Mouse (Mus musculus) 3134 (cell line): ENCODE data around the gene Olfml3.
A peak's percentile ranks its signal among the peaks of the same experiment; 100 is the strongest.

Experiments
- DNase-seq: peaks from one replicate; pipeline ENCODE4 v3.0.0-alpha.2; 2011; ENCODE audit warnings: low spot score; ENCODE audit not compliant: insufficient read length; ENCODE audit errors: extremely low read depth

Gene Olfml3

GRCm38 (mm10) chr3:103737778-103738571, at the start of gene Olfml3:
Gene Olfml3, minus strand, starts transcription at chr3:103738001.
- peak; percentile 79 for DNase-seq

GRCm38 (mm10) chr3:103787225-103787624, 49.4 kb upstream of the Olfml3 start:
- no peak for DNase-seq

DNA sequence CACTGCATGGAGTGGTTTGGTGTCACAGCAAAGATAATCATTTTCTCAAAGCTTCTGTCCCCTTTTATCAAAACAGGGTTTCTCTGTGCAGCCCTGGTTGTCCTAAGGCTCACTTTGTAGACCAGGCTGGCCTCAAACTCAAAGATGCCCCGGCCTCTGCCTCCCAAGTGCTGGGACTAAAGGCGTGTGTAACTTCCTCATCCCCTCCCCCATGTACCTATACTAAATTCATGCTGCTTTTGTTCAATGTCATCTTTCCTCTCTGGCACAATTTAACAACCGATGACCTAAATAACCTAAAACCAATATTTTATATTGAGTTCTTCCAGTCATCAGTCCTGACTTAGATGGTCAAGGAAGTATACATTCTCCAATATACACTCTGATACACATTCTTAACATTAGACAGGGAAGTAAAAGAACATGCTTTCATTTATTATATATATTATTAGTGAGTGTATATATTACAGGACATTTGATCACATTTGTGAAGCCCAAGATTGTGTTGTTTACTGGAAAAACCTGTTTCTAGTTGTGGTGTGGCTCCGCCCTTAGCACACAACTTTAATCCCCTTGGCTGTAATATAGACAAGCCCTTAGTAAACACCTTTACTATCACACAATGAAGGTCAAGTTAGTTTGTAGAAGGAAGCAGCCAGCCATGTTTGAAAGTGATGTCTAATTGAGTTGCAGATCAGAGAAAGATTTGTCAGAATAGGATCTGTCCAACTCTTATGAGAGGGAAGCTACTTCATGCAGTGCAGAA, 45.2 kb upstream of the Olfml3 start:
- no peak for DNase-seq

- no peak for DNase-seq
These were observed 43.0 kb upstream of the Olfml3 start for GRCm38 (mm10) chr3:103780777-103781176.

- DNase-seq: no peak
These were observed 42.5 kb upstream of the Olfml3 start for GRCm38 (mm10) chr3:103780271-103780670.

- no peak for DNase-seq
These were observed 41.4 kb upstream of the Olfml3 start for GRCm38 (mm10) chr3:103779183-103779582.

GRCm38 (mm10) chr3:103778660-103779059, 40.9 kb upstream of the Olfml3 start:
- DNase-seq: no peak

DNA sequence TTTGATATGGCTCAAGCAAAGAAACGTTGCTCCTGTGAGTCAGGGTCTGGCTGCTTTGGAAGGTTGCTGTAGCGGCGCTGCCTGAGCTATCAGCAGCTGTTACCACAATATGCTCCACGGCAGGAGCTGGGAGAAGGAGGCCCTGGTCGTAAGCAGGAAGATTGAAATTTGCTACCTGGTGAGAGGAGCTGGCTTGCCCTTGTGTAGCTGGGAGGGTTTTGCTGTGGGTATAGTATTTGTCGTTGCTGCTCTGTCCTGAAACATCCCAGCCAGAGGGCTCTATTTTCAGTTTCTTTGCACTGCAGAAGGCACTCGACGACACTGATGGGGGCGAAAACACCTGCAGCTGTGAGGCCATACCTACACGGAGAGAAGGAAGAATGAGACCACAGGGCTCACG, 40.1 kb upstream of the Olfml3 start:
- DNase-seq: no peak

DNA sequence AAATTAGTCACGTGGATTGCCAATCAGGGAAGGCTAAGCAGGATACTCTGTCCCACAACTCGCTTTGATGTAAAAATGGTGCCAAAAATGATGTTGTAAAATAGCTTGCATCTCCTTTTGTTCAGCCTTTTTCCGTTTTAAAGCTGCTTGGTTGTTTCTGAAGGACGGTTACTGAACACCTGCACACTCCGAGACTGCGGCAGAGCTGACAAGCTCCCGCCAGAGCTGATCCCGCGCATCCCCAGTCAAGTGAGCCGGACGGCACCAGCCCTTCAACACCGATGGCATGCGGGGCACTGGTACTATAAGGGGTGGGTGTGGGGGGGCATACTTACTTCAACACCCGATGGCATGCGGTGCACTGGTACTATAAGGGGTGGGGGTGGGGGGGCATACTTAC, 36.2 kb upstream of the Olfml3 start:
- DNase-seq: no peak

- DNase-seq: no peak
These were observed 35.7 kb upstream of the Olfml3 start for GRCm38 (mm10) chr3:103773508-103773907.

- no peak for DNase-seq
These were observed 35.0 kb upstream of the Olfml3 start for GRCm38 (mm10) chr3:103772846-103773245.

DNA sequence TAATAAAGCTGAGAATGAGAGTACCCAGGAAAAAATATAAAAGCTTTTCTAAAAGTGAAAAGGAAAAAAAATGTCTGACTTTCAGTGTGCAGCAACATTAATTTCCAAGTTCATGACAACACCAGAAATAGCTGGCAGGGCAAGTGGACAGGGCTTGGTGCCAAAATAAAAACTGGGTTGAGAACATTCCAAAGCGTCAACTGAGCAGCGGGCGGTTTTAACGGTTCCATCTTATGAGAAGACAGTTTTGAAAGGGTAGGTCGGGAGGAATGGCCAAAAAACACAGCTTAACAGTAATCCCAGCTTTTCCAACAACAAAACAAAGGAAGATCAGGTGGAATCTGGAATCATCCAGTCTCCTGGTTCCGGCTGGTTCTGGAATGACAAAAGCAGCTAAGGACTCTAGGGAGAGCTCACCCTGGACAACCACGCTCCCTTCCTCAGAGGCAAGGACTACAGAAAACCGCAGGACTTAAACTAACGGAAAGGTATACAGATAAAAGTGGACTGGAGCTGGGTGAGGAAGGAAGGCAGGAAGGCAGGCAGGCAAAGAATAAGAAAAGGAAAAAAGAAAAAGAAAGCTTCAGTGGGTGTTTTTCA, 33.8 kb upstream of the Olfml3 start:
- peak; percentile 58 for DNase-seq

GRCm38 (mm10) chr3:103766789-103767188, 29.0 kb upstream of the Olfml3 start:
- no peak for DNase-seq

- peak; percentile 60 for DNase-seq
These were observed 21.6 kb upstream of the Olfml3 start for GRCm38 (mm10) chr3:103759261-103759970.

DNA sequence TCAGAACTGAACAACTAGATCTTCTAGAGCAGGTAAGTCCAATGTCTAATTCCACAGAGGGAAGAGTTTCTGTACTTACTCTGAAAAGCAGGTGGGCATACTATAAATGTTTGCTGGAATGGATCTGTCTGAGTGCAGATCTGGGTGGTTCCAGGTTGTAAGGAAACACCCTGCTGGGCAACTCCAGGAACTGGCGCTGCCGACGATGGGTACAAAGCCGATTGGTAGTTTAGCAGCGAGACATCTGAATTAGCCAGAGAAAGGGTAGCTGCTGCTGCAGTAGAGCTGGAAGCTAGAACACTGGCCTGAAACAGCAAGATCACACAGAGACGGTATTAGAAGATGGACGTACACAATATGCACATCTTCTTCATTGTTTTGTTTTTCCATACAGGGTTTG, 20.7 kb upstream of the Olfml3 start:
- no peak for DNase-seq

DNA sequence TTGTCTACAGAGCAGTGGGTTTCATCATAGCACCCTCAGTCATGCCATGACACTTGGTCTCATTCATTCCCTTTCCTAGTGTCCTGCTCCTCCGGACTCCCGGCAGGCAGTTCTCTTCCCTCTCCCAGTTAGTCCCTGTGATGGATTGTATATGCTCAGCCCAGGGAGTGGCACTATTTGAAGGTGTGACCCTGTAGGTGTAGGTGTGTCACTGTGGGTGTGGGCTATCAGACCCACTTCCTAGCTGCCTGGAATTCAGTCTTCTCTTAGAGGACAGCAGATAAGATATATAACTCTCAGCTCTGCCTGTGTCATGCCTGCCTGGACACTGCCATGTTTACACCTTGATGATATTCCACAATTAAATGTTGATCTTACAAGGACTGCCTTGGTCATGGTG, 19.1 kb upstream of the Olfml3 start:
- DNase-seq: no peak

- DNase-seq: no peak
These were observed 17.6 kb upstream of the Olfml3 start for GRCm38 (mm10) chr3:103755351-103755750.

GRCm38 (mm10) chr3:103751558-103751957, 13.8 kb upstream of the Olfml3 start:
- no peak for DNase-seq

DNA sequence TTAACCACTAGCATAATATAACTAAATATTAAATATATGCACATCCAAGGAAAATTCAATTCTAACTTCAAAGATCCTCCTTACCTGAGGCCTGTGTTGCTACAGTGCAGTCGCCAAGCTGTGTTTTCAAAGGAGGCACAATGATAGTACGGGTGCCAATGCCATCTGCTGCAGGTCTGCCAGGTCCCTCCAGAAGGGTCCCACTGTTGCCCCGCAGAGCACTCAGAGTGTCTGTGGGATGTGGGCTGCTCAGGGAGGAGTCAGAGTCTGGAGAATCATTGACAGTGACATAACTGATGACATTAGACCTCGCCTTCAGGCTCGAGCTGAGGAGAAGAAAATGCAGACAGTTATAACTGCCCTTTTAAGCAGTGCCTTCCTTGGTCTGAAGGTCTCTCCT, 8.9 kb upstream of the Olfml3 start:
- DNase-seq: no peak

DNA sequence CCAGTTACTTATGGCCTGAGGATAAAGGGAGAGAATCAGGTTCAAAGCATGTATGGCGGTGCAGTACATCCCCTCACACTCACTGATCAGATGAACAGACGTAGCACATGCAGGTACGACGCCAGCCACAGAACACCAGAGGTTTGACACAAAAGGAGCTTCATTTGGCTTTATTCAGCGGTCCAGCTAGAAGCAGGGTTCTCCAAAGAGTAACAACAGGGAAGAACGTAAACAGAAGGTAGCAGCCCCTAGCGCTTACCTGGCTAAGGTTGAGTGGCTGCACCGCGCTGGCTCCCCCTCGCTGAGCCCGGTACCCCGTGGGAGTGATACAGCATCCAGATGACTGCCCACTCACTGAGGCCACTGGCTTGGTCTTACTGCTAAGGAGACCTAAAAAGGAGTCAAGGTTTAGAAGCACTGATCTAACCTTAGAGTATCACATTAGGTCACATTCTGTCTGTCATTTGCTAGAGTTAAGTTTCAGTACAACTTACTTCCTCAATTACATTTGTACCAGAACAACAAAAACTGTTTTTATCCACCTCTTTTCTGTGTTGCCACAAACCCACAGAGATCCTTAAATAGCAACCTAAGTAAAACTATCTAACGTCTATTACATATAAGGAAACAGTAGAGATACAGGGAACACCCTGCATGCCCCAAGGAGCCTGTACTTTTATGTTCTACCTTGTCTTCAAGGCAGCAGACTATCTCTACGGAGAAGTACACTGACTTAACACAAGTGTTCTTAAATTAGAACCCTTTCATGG, 7.4 kb upstream of the Olfml3 start:
- DNase-seq: no peak
